Mouse (Mus musculus) layer of hippocampus, adult 9-11 months (tissue): ENCODE results near the gene Muc13.

Experiments
- DNase-seq: peaks from one replicate; pipeline ENCODE4 v3.0.0; 2022

Gene Muc13

GRCm38 (mm10) chr16:33793846-33794791 is at the start of gene Muc13:
Gene Muc13, plus strand, starts transcription at chr16:33794037.
- no peak for DNase-seq

DNA sequence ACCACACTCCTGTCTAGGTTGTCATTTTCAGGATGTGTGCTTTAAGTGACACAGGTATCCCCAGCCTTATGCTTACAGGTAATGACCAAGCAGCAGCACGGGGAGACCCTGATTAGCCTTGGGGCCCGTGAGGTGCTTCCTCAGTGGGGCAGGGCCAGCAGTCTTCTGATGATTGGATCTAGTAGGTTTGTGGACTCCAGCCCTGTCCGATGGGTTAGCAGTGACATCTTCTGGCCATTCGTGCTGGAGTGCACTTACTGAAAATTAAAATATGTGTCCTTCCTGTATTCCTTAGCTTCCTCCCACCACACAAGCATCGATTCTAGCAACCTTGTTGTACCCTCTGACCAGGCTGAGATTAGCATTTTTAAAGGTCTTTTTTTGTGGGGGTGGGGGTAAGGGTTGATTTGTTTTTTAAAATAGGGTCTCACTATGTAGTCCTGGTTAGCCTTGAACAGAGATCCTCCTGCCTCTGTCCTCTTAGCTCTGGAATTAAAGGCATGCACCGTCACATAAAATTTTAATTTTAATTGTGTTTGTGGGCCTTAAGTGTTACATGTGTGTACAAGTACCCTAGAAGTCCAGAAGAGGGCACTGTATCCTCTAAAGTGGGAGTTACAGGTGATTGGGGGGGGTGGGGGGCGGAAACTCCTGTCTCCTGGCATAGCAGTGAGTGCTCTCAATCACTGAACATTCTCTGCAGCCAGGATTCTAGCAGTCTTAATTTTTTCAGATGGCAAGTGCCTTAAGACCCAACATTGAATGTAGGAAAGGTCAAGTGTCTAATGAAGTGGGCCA is 49.0 kb upstream of the Muc13 start:
- DNase-seq = peak; percentile 39

DNA sequence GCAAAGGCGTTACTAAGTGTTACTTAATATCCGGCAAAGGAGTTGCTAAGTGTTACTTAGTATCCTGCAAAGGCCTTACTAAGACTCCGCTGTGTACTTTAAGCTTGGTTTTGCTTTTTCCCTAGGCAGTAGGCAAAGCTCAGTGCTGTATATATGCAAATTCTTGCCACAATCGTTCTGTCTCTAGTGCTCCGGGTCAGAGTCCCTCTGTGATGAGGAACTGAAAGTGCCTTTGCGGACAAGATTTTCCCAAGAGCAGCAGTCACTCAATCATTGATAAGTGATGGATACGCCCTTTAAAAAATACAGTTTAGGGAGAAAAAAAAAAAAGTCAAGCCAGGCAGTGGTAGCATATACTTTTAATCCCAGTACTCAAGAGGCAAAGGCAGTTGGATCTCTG is 48.4 kb upstream of the Muc13 start:
- no peak for DNase-seq

- DNase-seq = no peak
Observed at GRCm38 (mm10) chr16:33746074-33746676, 47.7 kb upstream of the Muc13 start.

GRCm38 (mm10) chr16:33747346-33747954 is 46.4 kb upstream of the Muc13 start:
- no peak for DNase-seq

- no peak for DNase-seq
Observed at GRCm38 (mm10) chr16:33747994-33748393, 45.8 kb upstream of the Muc13 start.

- DNase-seq = no peak
Observed at GRCm38 (mm10) chr16:33751152-33751551, 42.7 kb upstream of the Muc13 start.

GRCm38 (mm10) chr16:33751590-33751989 is 42.2 kb upstream of the Muc13 start:
- no peak for DNase-seq

GRCm38 (mm10) chr16:33752904-33753578 is 40.8 kb upstream of the Muc13 start:
- no peak for DNase-seq

DNA sequence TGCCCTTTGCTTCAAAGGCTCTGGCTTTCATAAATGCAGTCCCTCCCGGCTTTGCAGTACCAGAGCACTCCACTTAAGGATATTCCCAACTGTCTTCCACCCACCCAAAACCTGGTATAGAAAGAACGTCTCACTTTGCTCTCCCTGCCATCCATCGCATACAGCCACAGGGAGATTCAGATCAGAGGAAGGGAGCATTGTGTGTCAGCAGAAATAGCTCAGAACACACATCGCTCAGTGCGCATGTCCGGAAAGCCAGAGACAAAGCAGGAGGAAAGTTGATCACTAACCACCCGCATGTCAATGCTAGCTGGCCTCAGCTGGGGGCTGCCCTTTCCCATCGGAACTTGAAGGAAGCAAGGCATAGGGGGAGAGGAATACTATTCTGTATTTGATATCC is 38.5 kb upstream of the Muc13 start:
- peak; percentile 26 for DNase-seq

DNA sequence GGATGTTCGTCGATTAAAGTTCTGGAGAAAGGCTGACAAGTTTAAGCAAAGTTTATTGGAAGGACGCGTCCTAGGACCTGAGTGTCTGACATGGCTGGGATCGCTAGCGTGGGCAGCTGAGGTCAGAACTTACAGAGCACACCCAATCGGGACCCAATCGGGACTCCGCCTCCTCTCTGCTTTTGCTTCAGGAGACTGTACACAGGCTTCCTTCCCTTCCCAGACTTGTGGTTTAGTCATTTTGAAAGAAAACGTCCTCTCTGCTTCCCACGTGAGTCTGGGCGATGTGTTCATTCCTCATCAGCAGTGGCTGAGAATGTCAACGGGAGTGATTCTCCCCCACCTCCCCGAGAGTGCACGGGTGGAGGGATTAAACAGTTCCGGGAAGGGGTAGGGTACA is 37.9 kb upstream of the Muc13 start:
- DNase-seq = no peak

DNA sequence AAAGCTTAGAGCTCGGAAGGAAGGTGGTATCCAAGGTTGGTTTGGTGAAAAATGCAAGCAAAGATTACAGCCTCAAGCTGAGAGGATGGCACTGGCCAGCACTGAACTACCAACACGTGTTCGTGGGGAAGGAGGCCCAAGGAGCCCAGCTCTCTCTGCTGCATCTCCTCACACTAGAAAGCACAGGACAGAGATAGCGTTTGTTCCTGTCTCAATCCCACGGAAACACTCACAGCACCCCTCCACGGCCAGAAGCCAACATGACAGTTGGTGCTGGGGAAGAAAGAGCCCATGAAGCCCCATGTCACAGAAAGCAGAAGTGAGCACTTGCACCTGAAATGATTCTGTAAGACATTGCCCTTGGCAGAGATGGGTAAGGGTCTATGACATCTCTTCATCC is 37.4 kb upstream of the Muc13 start:
- peak; percentile 20 for DNase-seq

GRCm38 (mm10) chr16:33759207-33759606 is 34.6 kb upstream of the Muc13 start:
- no peak for DNase-seq

- no peak for DNase-seq
Observed at GRCm38 (mm10) chr16:33760542-33760941, 33.3 kb upstream of the Muc13 start.

GRCm38 (mm10) chr16:33760996-33761395 is 32.8 kb upstream of the Muc13 start:
- no peak for DNase-seq

GRCm38 (mm10) chr16:33764501-33765193 is 29.2 kb upstream of the Muc13 start:
- no peak for DNase-seq

DNA sequence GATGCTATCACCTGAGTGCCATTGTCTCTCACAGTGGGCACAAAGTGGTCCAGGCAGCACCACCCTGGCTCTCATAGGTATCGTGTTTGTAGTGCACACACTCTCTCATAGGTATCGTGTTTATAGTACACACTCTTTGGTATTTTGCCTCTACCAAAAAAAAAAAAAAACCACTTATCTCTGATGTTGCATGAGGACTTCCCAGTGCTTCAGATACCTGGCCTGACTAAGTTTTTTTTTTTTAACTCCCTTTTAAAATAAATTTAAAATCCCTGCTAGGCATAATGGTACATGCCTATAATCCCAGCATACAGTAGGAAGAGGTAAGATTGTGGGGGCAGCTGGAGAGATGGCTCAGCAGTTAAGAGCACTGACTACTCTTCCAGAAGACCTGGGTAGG is 28.4 kb upstream of the Muc13 start:
- no peak for DNase-seq

GRCm38 (mm10) chr16:33766309-33766708 is 27.5 kb upstream of the Muc13 start:
- no peak for DNase-seq

- DNase-seq = no peak
Observed at GRCm38 (mm10) chr16:33766757-33767156, 27.1 kb upstream of the Muc13 start.

DNA sequence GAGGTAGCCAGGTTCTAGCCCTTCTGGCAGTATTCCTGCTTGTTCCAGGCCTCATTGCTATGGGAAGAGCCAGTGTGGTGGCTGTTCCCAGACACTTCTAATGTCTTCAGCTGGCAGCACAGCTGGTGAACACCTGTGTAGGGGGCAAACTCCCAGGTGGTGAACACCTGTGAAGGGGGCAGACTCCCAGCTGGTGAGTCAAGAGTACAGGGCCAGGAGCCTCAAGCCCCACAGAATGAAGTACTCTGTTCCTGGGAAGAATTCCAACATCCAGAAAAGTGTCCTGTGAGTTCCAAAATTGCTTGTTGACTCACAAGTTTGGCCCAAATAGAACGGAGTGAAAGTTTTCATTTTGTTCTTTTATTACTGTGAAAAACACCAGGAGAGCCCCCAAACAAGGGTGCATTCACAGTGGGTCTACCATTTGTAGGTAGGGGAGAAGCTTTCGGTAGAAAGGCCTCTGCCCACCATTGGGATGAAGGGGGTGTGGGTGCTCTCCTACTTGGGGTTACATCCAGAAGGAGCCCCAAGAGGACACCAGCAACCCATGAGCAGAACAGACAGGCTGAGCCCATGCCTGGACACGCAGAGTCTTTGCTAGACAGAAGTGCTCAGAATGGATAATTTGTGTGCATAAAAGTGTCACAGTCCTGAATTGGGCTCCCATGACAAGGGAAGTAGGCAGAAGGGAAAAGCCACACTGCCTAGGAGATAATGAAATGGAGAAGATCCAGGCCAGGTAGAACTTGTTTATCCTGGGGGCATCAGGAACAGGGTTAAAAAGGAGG is 25.2 kb upstream of the Muc13 start:
- no peak for DNase-seq

GRCm38 (mm10) chr16:33769848-33770247 is 24.0 kb upstream of the Muc13 start:
- DNase-seq = no peak
